Mouse (Mus musculus) liver, postnatal 0 days (tissue): Measurements from ENCODE around the gene Sgta. TPM values are rescaled to one million over a fixed set of nuclear protein-coding genes. Genes with fewer than 3 reads are reported as not detected.

Experiments
- ATAC-seq: fragments of 200-750 bp; cut with Nextera tagmentation; 2 replicates; pipeline ENCODE4 v1.8.0; 2017; ENCODE audit warnings: mild to moderate bottlenecking, moderate library complexity
- DNase-seq: peaks from one replicate; pipeline ENCODE4 v3.0.0-alpha.2; 2016
- H3K27ac ChIP-seq: fragments of 300-500 bp; sonication (generic); 2 replicates; pipeline ENCODE4 v1.5.1; 2014; ENCODE audit warnings: antibody characterized with exemption, moderate library complexity, mild to moderate bottlenecking, low read depth
- H3K27me3 ChIP-seq: fragments of 300-500 bp; sonication (generic); 2 replicates; pipeline ENCODE4 v1.6.1; 2014; ENCODE audit warnings: low read length, control low read depth, mixed read lengths; ENCODE audit not compliant: insufficient read depth
- H3K36me3 ChIP-seq: fragments of 300-500 bp; sonication (generic); replicated peaks from 2 replicates; pipeline ENCODE4 v1.6.1; 2014; ENCODE audit warnings: mild to moderate bottlenecking, control low read depth, low read length, moderate library complexity, mixed read lengths; ENCODE audit not compliant: insufficient read depth
- H3K4me1 ChIP-seq: fragments of 300-500 bp; sonication (generic); 2 replicates; pipeline ENCODE4 v1.6.1; 2014; ENCODE audit warnings: antibody characterized with exemption, mild to moderate bottlenecking, control low read depth; ENCODE audit not compliant: insufficient read depth
- H3K4me2 ChIP-seq: fragments of 300-500 bp; sonication (generic); 2 replicates; pipeline ENCODE4 v1.6.1; 2014; ENCODE audit warnings: low read depth, mild to moderate bottlenecking, low read length, moderate library complexity, mixed read lengths
- H3K4me3 ChIP-seq: fragments of 300-500 bp; sonication (generic); 2 replicates; pipeline ENCODE4 v1.5.1; 2014; ENCODE audit warnings: low read depth, low read length
- H3K9ac ChIP-seq: fragments of 300-500 bp; sonication (generic); replicated peaks from 2 replicates; pipeline ENCODE4 v1.6.1; 2014; ENCODE audit warnings: mild to moderate bottlenecking, moderate library complexity
- H3K9me3 ChIP-seq: fragments of 300-500 bp; sonication (generic); 2 replicates; pipeline ENCODE4 v1.6.1; 2016; ENCODE audit warnings: mild to moderate bottlenecking, control low read depth, low read length, mixed read lengths
- CTCF ChIP-seq: sonication (generic); IDR thresholded peaks from 2 replicates; pipeline ENCODE4 v1.5.1; 2016; ENCODE audit warnings: antibody characterized with exemption, low read depth
- EP300 ChIP-seq: IDR thresholded peaks from 2 replicates; pipeline ENCODE4 v1.6.1; 2016; ENCODE audit warnings: antibody characterized with exemption, low read depth, mild to moderate bottlenecking
- WGBS: fragments of 180-500 bp; shearing (Covaris S2); extraction: QIAGEN DNeasy Blood & Tissue Kit; methylation state at CpG from one replicate; pipeline ENCODE4 v1.1.7; 2014; ENCODE audit not compliant: insufficient replicate concordance; 5-methylcytosine and 5-hydroxymethylcytosine counted together
- polyA plus RNA-seq: library from polyadenylated mRNA; unstranded; fragments of >200 nt; fragmentation: Nextera tagmentation; extraction: Ambion mirVana; gene quantifications from 2 replicates; pipeline ENCODE4 v1.2.1, GENCODE M21; 2015

The Sgta gene
- 50.2 and 50.6 TPM in 2 replicates for polyA plus RNA-seq

DNA sequence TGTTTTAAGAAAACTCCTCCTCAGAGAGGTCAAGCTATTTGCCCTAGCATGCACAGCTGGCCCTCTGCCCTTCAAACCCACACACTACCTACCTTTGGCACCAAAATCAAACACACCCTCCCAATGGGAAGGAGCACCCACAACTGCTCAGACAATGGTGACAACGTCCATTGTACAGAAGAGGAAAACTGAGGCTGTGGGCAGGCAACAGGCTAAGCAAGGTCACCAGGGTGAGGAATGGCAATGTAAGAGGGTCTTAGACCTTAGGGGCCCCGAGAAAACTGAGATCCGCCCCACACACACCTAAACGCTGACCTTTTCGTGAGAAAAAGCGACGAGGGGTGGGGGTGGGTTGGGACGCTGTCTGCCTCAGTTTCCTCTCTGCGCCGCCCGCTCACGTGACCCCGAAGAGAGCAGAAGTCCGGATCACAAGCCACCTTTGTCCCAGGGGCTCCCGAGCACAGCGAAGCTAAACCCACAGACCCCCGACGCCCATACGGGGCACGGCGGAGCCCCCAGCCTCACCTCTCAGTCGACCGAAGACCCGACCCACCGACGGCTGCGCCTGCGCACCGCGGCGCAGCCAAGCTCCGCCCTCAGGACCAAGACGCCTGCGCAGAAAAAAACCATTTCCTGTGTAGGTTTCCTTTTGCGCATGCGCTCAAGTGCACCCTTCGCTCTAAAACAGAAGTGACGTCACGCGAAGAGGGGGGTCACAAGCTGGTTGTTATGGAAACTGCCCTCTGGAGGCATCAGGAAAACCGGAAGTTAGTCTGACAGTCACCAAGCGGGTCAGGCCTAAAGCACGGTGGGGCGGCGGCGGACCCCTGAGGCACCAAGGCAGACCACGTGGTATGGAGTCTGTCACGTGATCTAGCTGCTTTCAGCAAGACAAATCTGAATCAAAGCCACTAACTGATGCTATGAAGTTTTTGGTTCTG lies at the start of gene Sgta:
Gene Sgta (minus strand): TSS at position 579 of the 941 bp plus-strand sequence.
- no peaks in the 10 kb centered on the region for H3K9me3 ChIP-seq
- peak within 1 kb of the TSS; percentile 56 for H3K27ac ChIP-seq
- peak within 1 kb of the TSS; percentile 86 for H3K9ac ChIP-seq
- no peaks in the 10 kb centered on the region for H3K36me3 ChIP-seq
- H3K4me1 ChIP-seq, result peaks cover 10% of the 10 kb centered on the region
- 0% methylated on average over 47 of the region's 48 CpGs for WGBS
- peak within 1 kb of the TSS; percentile 93 for H3K4me3 ChIP-seq
- TF ChIP-seq CTCF (no peak), EP300 (no peak)
- DNase-seq (peak; percentile 96), ATAC-seq (peak; percentile 90)
- no peaks in the 10 kb centered on the region for H3K27me3 ChIP-seq
- peak within 1 kb of the TSS; percentile 77 for H3K4me2 ChIP-seq

- peak overlapping the region; percentile 89 for H3K4me3 ChIP-seq
- peak overlapping the region; percentile 100 for H3K27ac ChIP-seq
- H3K4me1 ChIP-seq, result peaks cover 26% of the 10 kb centered on the region
- H3K4me2 ChIP-seq, result peak overlapping the region; percentile 91
- WGBS, result under 1% methylated on average over 33 of the region's 35 CpGs
- H3K9me3 ChIP-seq, result no peaks in the 10 kb centered on the region
- H3K27me3 ChIP-seq, result no peaks in the 10 kb centered on the region
- peak overlapping the region; percentile 96 for H3K9ac ChIP-seq
- DNase-seq (peak; percentile 93), ATAC-seq (peak; percentile 90)
- no peak for TF ChIP-seq EP300
- peak; percentile 45 for TF ChIP-seq CTCF
- H3K36me3 ChIP-seq, result peaks cover 31% of the 10 kb centered on the region
Observed at GRCm38 (mm10) chr10:81106113-81106721, 46.2 kb upstream of the Sgta start.

DNA sequence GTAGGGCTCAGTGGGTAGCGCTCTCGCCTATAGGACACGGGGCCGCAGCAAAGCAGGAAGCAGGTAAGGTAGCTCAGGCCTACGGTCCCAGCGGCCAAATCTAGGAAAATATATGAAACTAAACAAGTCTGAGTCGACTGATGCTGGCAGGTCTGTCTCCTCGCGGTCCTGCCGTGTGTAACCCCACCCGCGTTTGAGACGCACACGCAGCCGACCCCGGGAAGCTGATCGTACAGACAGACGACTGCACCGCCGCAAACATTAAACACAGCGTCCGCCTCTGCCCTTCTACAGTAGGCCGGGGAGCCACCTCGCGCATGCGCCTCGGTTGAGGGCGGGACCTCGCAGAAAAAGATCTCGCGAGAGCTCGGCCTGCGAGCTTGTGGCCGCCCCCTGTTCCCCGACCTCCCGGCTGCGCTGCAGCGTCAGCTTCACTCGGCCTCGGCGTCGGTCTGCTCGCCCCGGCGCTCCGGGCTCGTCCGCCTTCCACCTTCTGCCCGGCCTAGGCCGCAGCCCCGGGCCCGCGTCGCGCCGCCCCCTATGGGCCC lies 45.7 kb upstream of the Sgta start, which contains the start of gene Map2k2:
Gene Map2k2 (plus strand): TSS at position 351 of the 548 bp plus-strand sequence.
- peak; percentile 95 for ATAC-seq
- peak; percentile 98 for DNase-seq
- TF ChIP-seq EP300 (no peak), CTCF (no peak)
- Histone ChIP-seq H3K36me3 (peaks cover 26% of the 10 kb centered on the region), H3K4me1 (peaks cover 26% of the 10 kb centered on the region), H3K27me3 (no peaks in the 10 kb centered on the region), H3K4me2 (peak within 1 kb of the TSS; percentile 91), H3K4me3 (peak within 1 kb of the TSS; percentile 89), H3K9me3 (no peaks in the 10 kb centered on the region), H3K27ac (peak within 1 kb of the TSS; percentile 100), H3K9ac (peak within 1 kb of the TSS; percentile 96)
- under 1% methylated on average over 55 of the region's 56 CpGs for WGBS

DNA sequence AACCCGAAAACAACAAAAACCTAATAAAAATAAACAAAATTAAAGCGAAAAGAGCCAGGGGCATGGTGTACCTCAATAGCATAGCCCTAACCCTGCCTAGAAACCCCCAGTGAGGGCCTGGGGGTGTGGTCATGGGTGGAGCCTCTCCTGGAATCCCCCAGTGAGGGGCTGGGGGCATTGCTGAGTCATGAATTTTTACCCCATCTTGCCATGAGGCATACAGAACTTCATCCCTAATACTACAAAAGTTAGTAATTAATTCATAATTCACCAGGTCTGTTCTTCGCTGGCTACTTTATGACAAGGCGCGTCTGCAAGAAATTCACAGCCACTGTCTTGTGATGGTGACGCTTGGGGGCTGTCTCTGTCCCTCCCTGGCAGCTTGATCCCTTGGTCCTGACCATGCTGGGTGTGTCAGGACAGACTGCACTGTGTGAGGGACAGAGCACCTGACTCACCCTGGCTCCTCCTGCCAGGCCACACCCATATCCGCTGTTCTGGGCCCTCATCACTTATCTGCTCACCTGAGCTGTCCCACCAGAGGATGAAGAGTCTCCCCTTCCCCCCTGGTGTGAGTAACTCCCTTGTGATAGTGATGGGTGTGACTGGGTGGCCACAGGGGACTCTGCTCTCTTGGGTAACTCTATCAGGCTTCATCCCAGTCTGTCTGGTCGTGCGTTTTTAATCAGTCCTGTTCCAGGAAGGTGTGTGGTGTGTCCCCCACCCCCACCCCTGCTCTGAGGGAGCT lies 35.1 kb upstream of the Sgta start:
- WGBS, result 57% methylated on average over 9 of the region's 9 CpGs
- Histone ChIP-seq H3K4me1 (peaks cover 23% of the 10 kb centered on the region), H3K9me3 (no peaks in the 10 kb centered on the region), H3K4me2 (no peak overlapping the region), H3K9ac (no peak overlapping the region; the same call in 1 of the 2 replicates), H3K4me3 (no peak overlapping the region), H3K36me3 (no peaks in the 10 kb centered on the region), H3K27ac (peak overlapping the region; percentile 29; the same call in 1 of the 2 replicates), H3K27me3 (no peaks in the 10 kb centered on the region)
- TF ChIP-seq EP300, result no peak
- no peak for DNase-seq
- ATAC-seq, result peak; percentile 7; the same call in 1 of the 2 replicates

GRCm38 (mm10) chr10:81092465-81093250 lies 32.7 kb upstream of the Sgta start:
- peak; percentile 87 for DNase-seq
- Histone ChIP-seq H3K4me3 (peak overlapping the region; percentile 49), H3K9ac (peak overlapping the region; percentile 64), H3K36me3 (peaks cover 14% of the 10 kb centered on the region), H3K27ac (peak overlapping the region; percentile 95), H3K4me1 (peaks cover 24% of the 10 kb centered on the region), H3K9me3 (no peaks in the 10 kb centered on the region), H3K4me2 (0 out of 2 replicates have a peak overlapping the region, but pooled peaks have one; percentile 69), H3K27me3 (no peaks in the 10 kb centered on the region)
- 39% methylated on average over 22 of the region's 22 CpGs for WGBS
- ATAC-seq, result peak; percentile 91
- TF ChIP-seq CTCF (no peak), EP300 (peak; percentile 72)
